ENCODE assay signal across 8 mouse cellular contexts in genomic region chr1:180777289-180777659, GRCm38 (mm10). TPM values are rescaled to one million over a fixed set of nuclear protein-coding genes. Genes with fewer than 3 reads are reported as not detected.
DNase-seq lines count a peak whose midpoint lies in the region; ATAC-seq and TF ChIP-seq lines count a peak whose summit lies in the region.

No protein-coding gene starts in this region.

- no peak; the same call in 1 of the 2 replicates for TF ChIP-seq POLR2A in heart, adult 2 months (IDR thresholded peaks at IDR 0.05; ENCODE audit: insufficient read depth, low read depth, low read length)
- no peak for TF ChIP-seq POLR2A in CH12.LX (IDR thresholded peaks at IDR 0.05; ENCODE audit: low read depth, low read length)

- H3K79me2 ChIP-seq in heart, adult 2 months (replicated peaks; ENCODE audit: control insufficient read depth, insufficient read depth, low read length), result no peaks in the 10 kb centered on the region
- no peaks in the 10 kb centered on the region for H3K79me2 ChIP-seq in CH12.LX (replicated peaks; ENCODE audit: control insufficient read depth, extremely low read depth, insufficient read depth, poor library complexity, severe bottlenecking)

- intact Hi-C loops in heart, adult 2 months (cut with DNase I), result loop anchor here (2.0 kb wide), 1 partner anchor 74 kb away; the partner anchor contains the start of gene Sde2

- H3K27ac ChIP-seq in heart, adult 2 months, result peak overlapping the region; percentile 94
- H3K27ac ChIP-seq in CH12.LX (ENCODE audit: insufficient read depth, low read depth), result no peak overlapping the region
- peak overlapping the region; percentile 76 for H3K27ac ChIP-seq in forebrain, postnatal 0 days (ENCODE audit: low read depth, low read length)

- peak overlapping the region; percentile 11; the same call in 1 of the 2 replicates for H3K4me2 ChIP-seq in CH12.LX (ENCODE audit: insufficient read depth, low read depth, poor library complexity, severe bottlenecking)
- H3K4me2 ChIP-seq in forebrain, postnatal 0 days (ENCODE audit: low read depth), result peak overlapping the region; percentile 84

- no peak for DNase-seq in heart, adult 2 months
- no peak for DNase-seq in heart, adult 18-20 months
- no peak for DNase-seq in CH12.LX (ENCODE audit: extremely low read depth)
- no peak for DNase-seq in forebrain, postnatal 0 days
- DNase-seq in lung, postnatal 10 days, result peak; percentile 29
- DNase-seq in urinary bladder, postnatal 25 days (ENCODE audit: low spot score), result no peak
- DNase-seq in urinary bladder, postnatal 10 days (ENCODE audit: low spot score), result no peak
- no peak for DNase-seq in frontal cortex, postnatal 36 days (ENCODE audit: low spot score in 2 of 2)

- peak; percentile 45 for ATAC-seq in forebrain, postnatal 0 days

- no peak for TF ChIP-seq EP300 in heart, adult 2 months (IDR thresholded peaks at IDR 0.05; ENCODE audit: insufficient read depth, low read depth, low read length)
- no peak for TF ChIP-seq EP300 in CH12.LX (IDR thresholded peaks at IDR 0.05; ENCODE audit: low read length)

- 8% methylated on average over 10 of the region's 10 CpGs for WGBS in heart, adult 2 months
- 6% methylated on average over 10 of the region's 10 CpGs for WGBS in forebrain, postnatal 0 days

- no peaks in the 10 kb centered on the region for H3K27me3 ChIP-seq in heart, adult 2 months (ENCODE audit: control insufficient read depth, insufficient read depth, low read length)
- H3K27me3 ChIP-seq in CH12.LX (replicated peaks), result no peaks in the 10 kb centered on the region
- no peaks in the 10 kb centered on the region for H3K27me3 ChIP-seq in forebrain, postnatal 0 days (ENCODE audit: insufficient read depth, low read length)

- in situ Hi-C loops in CH12.LX (cut with MboI; ENCODE audit: low pct_ligation_motif_present, low pct_unique_long_range_greater_than_20kb, low sequenced_read_pairs), result no loop called here

- peaks cover 2% of the 10 kb centered on the region; the same call in 1 of the 2 replicates for H3K4me1 ChIP-seq in heart, adult 2 months (ENCODE audit: control insufficient read depth, insufficient read depth, low read length)
- H3K4me1 ChIP-seq in CH12.LX (ENCODE audit: control insufficient read depth in 1 of 2, insufficient read depth in 2 of 2), result peaks cover 11 to 15% of the 10 kb centered on the region in 2 experiments
- 0 out of 2 replicates have a peak, but pooled peaks cover 5% of the 10 kb centered on the region for H3K4me1 ChIP-seq in forebrain, postnatal 0 days (ENCODE audit: insufficient read depth)

- H3K36me3 ChIP-seq in heart, adult 2 months (ENCODE audit: control insufficient read depth, insufficient read depth, low read length), result no peaks in the 10 kb centered on the region
- no peaks in the 10 kb centered on the region for H3K36me3 ChIP-seq in CH12.LX (replicated peaks in 1 of 2; ENCODE audit: control insufficient read depth in 1 of 2, insufficient read depth in 1 of 2, low read length in 1 of 2)
- no peaks in the 10 kb centered on the region for H3K36me3 ChIP-seq in forebrain, postnatal 0 days (ENCODE audit: insufficient read depth)

- dilution Hi-C loops in CH12.LX (cut with MboI; ENCODE audit: extremely low pct_ligation_motif_present, extremely low pct_unique_long_range_greater_than_20kb, low sequenced_read_pairs), result no loop called here

- TF ChIP-seq RAD21 in CH12.LX (IDR thresholded peaks at IDR 0.05; ENCODE audit: low read depth, low read length), result no peak

- peak overlapping the region; percentile 62 for H3K4me3 ChIP-seq in heart, adult 2 months
- H3K4me3 ChIP-seq in CH12.LX (replicated peaks in 1 of 3; ENCODE audit: low read depth in 2 of 3, low read length in 2 of 3, poor library complexity in 1 of 3), result peak overlapping the region in 2 of 3 experiments; percentile 23 to 42
- H3K4me3 ChIP-seq in forebrain, postnatal 0 days (ENCODE audit: low read depth, low read length), result peak overlapping the region; percentile 60

- H3K9ac ChIP-seq in heart, adult 2 months (ENCODE audit: low read depth, low read length), result peak overlapping the region; percentile 79
- H3K9ac ChIP-seq in CH12.LX (ENCODE audit: insufficient read depth, low read depth), result peak overlapping the region; percentile 43
- H3K9ac ChIP-seq in forebrain, postnatal 0 days, result peak overlapping the region; percentile 79

- H3K9me3 ChIP-seq in CH12.LX (replicated peaks; ENCODE audit: low read length), result peaks cover 30% of the 10 kb centered on the region
- no peaks in the 10 kb centered on the region for H3K9me3 ChIP-seq in forebrain, postnatal 0 days (ENCODE audit: low read length)

- TF ChIP-seq CTCF in heart, adult 2 months (IDR thresholded peaks at IDR 0.05), result no peak
- no peak for TF ChIP-seq CTCF in CH12.LX (conservative IDR thresholded peaks at IDR 0.05 in 1 of 2, IDR thresholded peaks at IDR 0.05 in 1 of 2; ENCODE audit: low read depth in 2 of 2, low read length in 2 of 2)
- no peak for TF ChIP-seq CTCF in forebrain, postnatal 0 days (IDR thresholded peaks at IDR 0.05; ENCODE audit: low read depth)

TF ChIP-seq in CH12.LX, 34 proteins besides CTCF, POLR2A, EP300 and RAD21:
- TF ChIP-seq CHD1 (IDR thresholded peaks at IDR 0.05; ENCODE audit: low read depth, low read length), result no peak
- no peak for TF ChIP-seq IRF4 (IDR thresholded peaks at IDR 0.05; ENCODE audit: low read depth, low read length)
- no peak for TF ChIP-seq UBTF (IDR thresholded peaks at IDR 0.05; ENCODE audit: low read depth, low read length)
- TF ChIP-seq E2F4 (IDR thresholded peaks at IDR 0.05; ENCODE audit: insufficient replicate concordance, low read depth, low read length), result no peak
- TF ChIP-seq JUN (IDR thresholded peaks at IDR 0.05; ENCODE audit: insufficient read depth, low read depth, low read length), result no peak
- no peak for TF ChIP-seq USF1 (IDR thresholded peaks at IDR 0.05; ENCODE audit: low read depth, low read length)
- TF ChIP-seq BHLHE40 (IDR thresholded peaks at IDR 0.05; ENCODE audit: low read depth, low read length), result no peak
- no peak for TF ChIP-seq ETS1 (conservative IDR thresholded peaks at IDR 0.05; ENCODE audit: low read depth, low read length)
- no peak for TF ChIP-seq KAT2A (IDR thresholded peaks at IDR 0.05; ENCODE audit: insufficient replicate concordance, low read length)
- no peak for TF ChIP-seq ELF1 (IDR thresholded peaks at IDR 0.05; ENCODE audit: low read depth, low read length)
- TF ChIP-seq USF2 (conservative IDR thresholded peaks at IDR 0.05; ENCODE audit: low read depth, low read length), result no peak
- no peak for TF ChIP-seq CHD2 (IDR thresholded peaks at IDR 0.05; ENCODE audit: low read length)
- TF ChIP-seq HCFC1 (IDR thresholded peaks at IDR 0.05; ENCODE audit: low read depth, low read length), result no peak
- no peak for TF ChIP-seq MEF2A (IDR thresholded peaks at IDR 0.05; ENCODE audit: borderline replicate concordance, low read depth, low read length)
- TF ChIP-seq ZNF384 (IDR thresholded peaks at IDR 0.05; ENCODE audit: low read depth, low read length), result no peak
- TF ChIP-seq NELFE (IDR thresholded peaks at IDR 0.05; ENCODE audit: low read depth, low read length), result no peak
- TF ChIP-seq TCF12 (IDR thresholded peaks at IDR 0.05; ENCODE audit: low read depth, low read length), result no peak
- no peak for TF ChIP-seq ZC3H11A (IDR thresholded peaks at IDR 0.05; ENCODE audit: low read depth, low read length)
TF ChIP-seq in CH12.LX: peak in this region for 0.

RNA-seq across cellular contexts. Expression of gene H3f3a, which starts 36.5 kb away (rescaled TPM):
- total RNA-seq in heart, adult 2 months (2021), result 100 to 1,000 TPM; 405 to 430 TPM
- polyA plus RNA-seq in heart, adult 2 months (2012; rRNA removed), result 258 and 363 TPM in 2 replicates
- 100 to 1,000 TPM; 363 to 405 TPM for total RNA-seq in heart, adult 18-20 months (2021)
- total RNA-seq in CH12.LX (2012; rRNA removed), result 571 and 590 TPM in 2 replicates
- 1,420 and 1,540 TPM in 2 replicates for total RNA-seq in CH12.LX (2014; rRNA removed)
- polyA plus RNA-seq in CH12.LX (2012; ENCODE audit: insufficient read length, low read depth), result 629 and 715 TPM in 2 replicates
- total RNA-seq in forebrain, postnatal 0 days (2014; rRNA removed), result 3,418 and 3,587 TPM in 2 replicates
- 2,464 and 2,886 TPM in 2 replicates for polyA plus RNA-seq in forebrain, postnatal 0 days (2015; fragmentation: Nextera tagmentation; extraction: Ambion mirVana)

RNA-seq across cellular contexts. Expression of gene Acbd3, which starts 51.4 kb away (rescaled TPM):
- 10 to 100 TPM; 20.6 to 23.8 TPM for total RNA-seq in heart, adult 2 months (2021)
- 9.0 and 15.7 TPM in 2 replicates for polyA plus RNA-seq in heart, adult 2 months (2012; rRNA removed)
- 10 to 100 TPM; 23.3 to 24.8 TPM for total RNA-seq in heart, adult 18-20 months (2021)
- total RNA-seq in CH12.LX (2012; rRNA removed), result 14.5 and 17.5 TPM in 2 replicates
- total RNA-seq in CH12.LX (2014; rRNA removed), result 22.1 and 23.5 TPM in 2 replicates
- 22.4 and 24.2 TPM in 2 replicates for polyA plus RNA-seq in CH12.LX (2012; ENCODE audit: insufficient read length, low read depth)
- 27.9 and 37.6 TPM in 2 replicates for total RNA-seq in forebrain, postnatal 0 days (2014; rRNA removed)
- 10.6 and 16.1 TPM in 2 replicates for polyA plus RNA-seq in forebrain, postnatal 0 days (2015; fragmentation: Nextera tagmentation; extraction: Ambion mirVana)
